Mouse (Mus musculus) CH12.LX (cell line): ENCODE measurements around the gene Eif2b1.

Source experiments
- BHLHE40 ChIP-seq: IDR thresholded peaks from 2 replicates; pipeline ENCODE4 v1.6.1; 2011; ENCODE audit warnings: mild to moderate bottlenecking, low read depth, low read length, improper control_type of control experiment
- CHD2 ChIP-seq: IDR thresholded peaks from 2 replicates; pipeline ENCODE4 v1.6.1; 2011; ENCODE audit warnings: low read length, improper control_type of control experiment
- CTCF ChIP-seq, 2 experiments: IDR thresholded peaks in 1 of 2; conservative IDR thresholded peaks in 1 of 2; 2 replicates each; pipeline ENCODE4 v1.5.1; 2011 to 2012; ENCODE audit warnings: low read depth in 2 of 2, low read length in 2 of 2, improper control_type of control experiment in 1 of 2, inconsistent platforms in 1 of 2, mild to moderate bottlenecking in 1 of 2, moderate library complexity in 1 of 2
- EP300 ChIP-seq: IDR thresholded peaks from 2 replicates; pipeline ENCODE4 v1.6.1; 2011; ENCODE audit warnings: low read length, improper control_type of control experiment
- HCFC1 ChIP-seq: IDR thresholded peaks from 2 replicates; pipeline ENCODE4 v1.6.1; 2012; ENCODE audit warnings: low read depth, mild to moderate bottlenecking, inconsistent platforms, low read length, improper control_type of control experiment
- MYC ChIP-seq: IDR thresholded peaks from 2 replicates; pipeline ENCODE4 v1.6.1; 2011; ENCODE audit warnings: low read depth, mild to moderate bottlenecking, improper control_type of control experiment, low read length
- POLR2A ChIP-seq: IDR thresholded peaks from 2 replicates; pipeline ENCODE4 v1.6.1; 2011; ENCODE audit warnings: low read depth, mild to moderate bottlenecking, improper control_type of control experiment, low read length
- RCOR1 ChIP-seq: conservative IDR thresholded peaks from 2 replicates; pipeline ENCODE4 v1.6.1; 2012; ENCODE audit warnings: low read depth, mild to moderate bottlenecking, inconsistent platforms, low read length, improper control_type of control experiment
- SIN3A ChIP-seq: IDR thresholded peaks from 2 replicates; pipeline ENCODE4 v1.6.1; 2012; ENCODE audit warnings: low read length, improper control_type of control experiment, inconsistent platforms
- USF1 ChIP-seq: IDR thresholded peaks from 2 replicates; pipeline ENCODE4 v1.6.1; 2014; ENCODE audit warnings: low read depth, mild to moderate bottlenecking, inconsistent platforms, low read length, improper control_type of control experiment
- ZKSCAN1 ChIP-seq: IDR thresholded peaks from 2 replicates; pipeline ENCODE4 v1.6.1; 2012; ENCODE audit warnings: low read depth, inconsistent platforms, low read length, improper control_type of control experiment, borderline replicate concordance
- ZNF384 ChIP-seq: IDR thresholded peaks from 2 replicates; pipeline ENCODE4 v1.6.1; 2012; ENCODE audit warnings: low read depth, low read length, improper control_type of control experiment, inconsistent platforms

- TF ChIP-seq MYC: peak; percentile 93; the same call in 1 of the 2 replicates
- peak in 1 of 2 experiments; percentile 64; a peak in 2 of 4 replicates for TF ChIP-seq CTCF (conservative IDR thresholded peaks at IDR 0.05 in 1 of 2, IDR thresholded peaks at IDR 0.05 in 1 of 2; ENCODE audit: low read depth in 2 of 2, low read length in 2 of 2)
- TF ChIP-seq ZKSCAN1: no peak
- TF ChIP-seq EP300: no peak
- TF ChIP-seq ZNF384: no peak
- peak; percentile 77 for TF ChIP-seq USF1
- peak; percentile 81 for TF ChIP-seq POLR2A
- TF ChIP-seq BHLHE40: peak; percentile 98
- peak; percentile 75; the same call in 1 of the 2 replicates for TF ChIP-seq RCOR1
- peak; percentile 94 for TF ChIP-seq HCFC1
- peak; percentile 69 for TF ChIP-seq CHD2
- peak; percentile 97 for TF ChIP-seq SIN3A
These were observed 26.2 kb downstream of the Eif2b1 start, which contains the start of gene Ddx55 for GRCm38 (mm10) chr5:124552558-124553307.
